Mouse (Mus musculus): ENCODE data around the gene Myo16.

Myo16 gene

DNA sequence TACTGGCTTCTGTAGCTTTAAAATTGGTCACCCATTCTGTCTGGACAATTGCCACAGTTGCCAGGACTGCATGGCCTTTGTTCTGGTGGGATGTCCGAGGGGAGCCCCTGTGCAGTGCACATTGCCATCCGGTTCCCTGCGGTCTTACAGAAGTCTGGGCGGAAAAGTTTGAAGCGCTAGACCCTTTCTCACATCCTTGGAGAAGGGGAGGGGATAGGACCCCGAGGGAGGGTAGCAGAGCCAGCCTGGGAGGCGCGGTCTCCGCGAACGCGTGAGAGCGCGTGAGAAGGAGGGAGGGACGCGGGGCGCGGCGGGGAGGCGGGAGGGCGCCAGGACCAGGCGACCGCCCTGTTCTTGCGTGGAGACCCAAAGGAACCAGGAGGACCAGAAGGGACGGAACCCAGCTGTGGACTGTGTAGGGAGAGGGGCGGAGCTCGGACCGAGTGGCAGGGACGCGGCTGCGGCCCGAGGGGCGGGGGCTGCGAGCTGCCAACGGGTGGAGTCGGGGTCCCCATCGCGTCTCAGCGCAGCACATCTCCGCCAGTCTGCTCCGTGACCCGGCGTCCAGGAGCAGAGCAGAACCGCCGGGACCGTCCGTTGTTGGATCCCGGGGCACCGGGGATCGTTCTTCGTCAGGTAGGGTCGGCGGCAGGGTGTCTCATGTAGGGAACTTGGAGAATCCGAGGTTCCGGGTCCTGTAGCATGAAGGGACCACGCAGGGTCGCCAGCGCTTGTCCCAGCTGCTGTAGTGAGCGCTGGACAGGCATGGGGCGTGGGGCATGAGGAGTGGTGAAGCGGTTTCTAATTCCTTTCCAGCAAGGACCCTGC, at the start of gene Myo16:
TSS of gene Myo16 (plus strand) at position 301 of the 828 bp plus-strand sequence.
- DNase-seq (ENCODE audit: low read depth in 2 of 2, low spot score in 2 of 2), result no peak

DNA sequence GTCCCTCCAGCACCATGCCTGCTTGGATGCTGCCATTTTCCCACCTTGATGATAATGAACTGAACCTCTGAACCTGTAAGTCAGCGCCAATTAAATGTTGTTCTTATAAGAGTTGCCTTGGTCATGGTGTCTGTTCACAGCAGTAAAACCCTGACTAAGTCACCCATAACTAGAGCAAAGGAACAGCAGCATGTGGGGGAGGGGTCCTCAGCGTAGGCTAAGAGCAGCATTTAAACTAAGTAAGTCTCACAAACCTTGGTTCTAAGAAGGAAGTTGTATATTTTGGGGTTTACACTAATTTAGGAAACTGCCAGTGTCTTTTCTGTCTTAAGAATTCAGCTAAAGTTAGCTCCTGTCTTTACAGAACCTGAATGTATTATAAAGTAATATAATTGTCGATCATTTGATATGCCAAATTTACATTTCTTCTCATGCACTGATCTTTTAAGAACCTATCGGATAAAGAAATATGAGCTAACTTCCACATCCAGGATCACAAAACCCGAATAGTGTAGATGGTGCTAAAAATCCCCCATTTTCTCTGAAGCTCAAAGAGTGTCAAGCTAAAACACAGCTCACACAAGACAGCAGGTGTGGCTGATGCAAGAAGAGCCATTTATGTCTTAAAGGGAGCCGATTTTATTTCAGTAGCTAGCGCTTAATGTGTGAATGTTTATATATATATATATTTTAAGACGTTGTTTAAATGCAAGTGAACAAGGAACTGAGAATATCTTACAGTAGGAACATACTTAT, 45.0 kb upstream of the Myo16 start:
- no peak for DNase-seq (ENCODE audit: low read depth in 2 of 2, low spot score in 2 of 2)

DNA sequence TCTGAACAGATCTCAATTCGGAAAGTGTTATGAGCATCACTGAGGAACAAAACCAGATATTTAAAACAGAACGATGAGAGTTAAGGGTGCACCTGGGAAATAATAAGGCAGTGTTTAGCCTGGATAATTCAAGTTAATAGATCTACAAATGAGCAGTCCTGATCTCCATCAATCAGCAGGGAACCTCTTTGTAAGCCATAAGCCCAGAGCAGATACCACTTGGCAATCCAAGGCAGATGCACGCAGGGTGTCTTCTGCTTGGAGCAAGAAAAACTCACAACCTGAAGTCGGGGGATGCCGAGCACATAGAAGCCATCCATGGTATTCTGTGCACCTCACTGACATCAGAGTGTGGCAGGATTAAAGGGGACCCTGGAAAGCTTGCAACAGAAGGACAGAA, 31.0 kb upstream of the Myo16 start:
- no peak for DNase-seq (ENCODE audit: low read depth in 2 of 2, low spot score in 2 of 2)

GRCm38 (mm10) chr8:10123412-10123811, 30.3 kb upstream of the Myo16 start:
- DNase-seq (ENCODE audit: low read depth in 2 of 2, low spot score in 2 of 2), result no peak

DNA sequence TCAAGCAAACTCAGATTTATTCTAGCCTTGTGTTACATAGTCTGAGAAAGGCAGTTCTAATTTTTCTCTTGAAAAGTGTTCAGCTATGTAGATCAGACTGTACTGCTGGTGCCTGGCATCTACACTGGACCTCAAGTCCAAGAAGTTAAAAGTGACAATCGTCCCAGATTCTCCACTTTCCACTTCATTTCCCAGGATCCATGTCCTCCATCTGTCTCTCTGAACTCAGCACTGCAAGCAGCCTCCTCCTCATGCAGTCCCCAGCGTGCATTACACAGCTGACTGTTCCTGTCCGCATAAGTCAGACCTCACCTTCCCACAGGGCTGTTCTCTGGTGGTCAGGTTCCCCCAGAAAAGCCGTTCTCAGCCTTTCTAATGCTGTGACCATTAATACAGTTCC, 28.0 kb upstream of the Myo16 start:
- DNase-seq (ENCODE audit: low read depth in 2 of 2, low spot score in 2 of 2), result no peak

- no peak for DNase-seq (ENCODE audit: low read depth in 2 of 2, low spot score in 2 of 2)
Observed at GRCm38 (mm10) chr8:10130513-10131414, 22.9 kb upstream of the Myo16 start.

DNA sequence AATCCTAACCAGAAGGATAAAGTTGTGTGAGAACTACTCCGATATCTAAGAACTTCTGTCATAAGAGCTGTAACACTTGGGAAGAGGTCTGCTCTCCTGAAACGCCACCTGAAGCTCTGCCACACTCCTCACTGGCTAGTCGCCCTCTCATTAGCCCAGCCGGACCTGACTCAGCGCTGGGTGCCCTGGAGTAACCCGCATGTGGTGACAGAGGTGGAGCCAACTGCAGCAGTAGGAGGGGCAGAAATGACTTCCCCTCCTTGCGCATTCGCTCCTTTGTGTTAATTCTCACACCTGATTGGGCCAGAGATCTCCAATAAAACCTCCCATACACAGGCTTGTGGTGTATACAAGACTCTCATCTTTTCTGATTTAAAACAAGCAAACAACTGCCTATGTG, 14.2 kb upstream of the Myo16 start:
- no peak for DNase-seq (ENCODE audit: low read depth in 2 of 2, low spot score in 2 of 2)

DNA sequence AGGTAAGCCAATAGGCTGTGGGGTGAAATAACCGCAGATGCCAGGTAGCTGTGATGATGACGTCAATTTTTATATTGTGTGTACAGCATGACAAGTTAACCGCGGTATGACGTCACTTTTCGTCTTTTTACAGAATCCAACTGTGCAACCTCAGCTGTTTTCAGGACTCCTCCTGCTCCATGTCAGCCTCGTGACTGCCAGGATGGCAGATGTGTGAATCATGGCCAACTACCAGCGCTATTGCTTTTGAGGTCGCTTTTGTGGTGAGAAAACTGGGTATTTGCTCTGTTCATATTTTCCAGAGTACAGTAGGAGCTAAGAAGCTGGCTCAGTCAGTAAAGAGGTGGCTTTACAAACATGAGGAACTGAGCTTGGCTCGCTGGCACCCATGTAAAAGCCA, 9.8 kb upstream of the Myo16 start:
- no peak for DNase-seq (ENCODE audit: low read depth in 2 of 2, low spot score in 2 of 2)

GRCm38 (mm10) chr8:10151692-10152247, 1.9 kb upstream of the Myo16 start:
- no peak for DNase-seq (ENCODE audit: low read depth in 2 of 2, low spot score in 2 of 2)

DNA sequence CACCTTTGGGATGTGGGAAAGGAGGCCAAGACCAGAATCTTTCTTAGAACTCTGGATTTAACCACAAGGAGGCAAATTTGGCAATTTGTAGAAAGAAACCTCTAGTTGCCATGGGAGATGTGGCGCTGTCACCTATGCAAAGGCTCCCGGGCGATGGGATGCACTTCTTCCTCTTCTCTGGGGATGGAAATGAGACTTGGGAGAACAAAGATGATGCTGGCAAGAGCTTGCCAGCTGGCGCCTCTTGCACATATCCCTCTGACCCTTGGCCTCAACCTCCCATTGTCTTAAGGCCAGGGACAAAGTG, 681 bp downstream of the Myo16 start:
- no peak for DNase-seq (ENCODE audit: low read depth in 2 of 2, low spot score in 2 of 2)

DNA sequence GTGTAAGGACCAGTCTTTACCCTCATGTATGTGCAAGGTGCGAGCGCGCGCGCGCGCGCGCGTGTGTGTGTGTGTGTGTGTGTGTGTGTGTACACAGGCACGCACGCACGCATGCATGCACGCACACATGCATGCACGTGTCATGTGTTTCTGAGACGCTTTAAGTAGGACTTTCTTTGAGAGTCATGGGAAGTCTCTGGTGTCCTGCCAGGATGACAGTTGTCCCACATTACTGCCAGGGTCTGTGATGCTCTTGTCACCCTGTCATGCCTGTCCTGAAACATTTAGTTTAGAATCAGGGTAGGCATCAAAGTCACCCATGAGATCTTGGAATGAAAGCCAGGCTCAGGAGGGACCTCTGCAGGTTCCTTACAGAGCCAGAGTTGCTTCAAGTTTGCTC, 1.4 kb downstream of the Myo16 start:
- no peak for DNase-seq (ENCODE audit: low read depth in 2 of 2, low spot score in 2 of 2)

GRCm38 (mm10) chr8:10161106-10161505, 7.4 kb downstream of the Myo16 start:
- DNase-seq (ENCODE audit: low read depth in 2 of 2, low spot score in 2 of 2), result no peak

DNA sequence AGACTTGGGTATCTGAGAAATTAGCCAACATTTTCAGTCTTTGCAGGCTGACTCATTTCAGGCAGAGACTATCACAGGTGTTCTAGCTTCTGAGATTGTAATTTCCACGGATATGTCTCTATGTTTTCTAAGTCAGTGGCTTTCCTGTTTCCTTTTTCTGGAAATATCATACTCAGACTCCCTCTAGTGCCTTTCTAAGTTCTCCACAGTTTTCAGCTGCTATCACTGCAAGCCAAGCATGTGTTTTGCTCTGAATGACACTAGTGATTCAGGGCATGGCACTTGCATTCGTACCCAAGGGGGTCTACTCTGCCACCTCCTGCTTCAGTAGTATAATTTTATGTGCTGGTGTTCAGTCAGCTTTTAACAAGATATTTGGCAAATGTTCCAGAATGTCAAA, 11.2 kb downstream of the Myo16 start:
- no peak for DNase-seq (ENCODE audit: low read depth in 2 of 2, low spot score in 2 of 2)

DNA sequence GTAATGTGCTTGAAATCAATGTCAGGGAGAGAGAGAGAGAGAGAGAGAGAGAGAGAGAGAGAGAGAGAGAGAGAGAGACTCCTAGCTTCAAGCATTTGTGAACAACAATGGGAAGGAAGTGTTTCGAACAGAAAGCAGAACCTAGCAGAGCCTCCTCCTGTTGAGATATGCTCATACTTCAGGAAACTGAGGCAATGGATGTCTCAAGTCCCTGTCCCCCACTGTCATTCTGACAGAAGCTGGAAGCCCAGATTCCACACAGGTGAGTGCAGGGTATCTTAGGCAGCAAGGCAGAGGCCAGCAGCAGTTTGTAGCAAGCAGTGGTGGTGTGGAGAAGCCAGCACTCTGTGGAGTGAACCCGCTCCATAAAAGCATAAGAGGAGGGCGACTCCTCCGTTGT, 14.6 kb downstream of the Myo16 start:
- DNase-seq (ENCODE audit: low read depth in 2 of 2, low spot score in 2 of 2), result no peak

GRCm38 (mm10) chr8:10169894-10170293, 16.2 kb downstream of the Myo16 start:
- no peak for DNase-seq (ENCODE audit: low read depth in 2 of 2, low spot score in 2 of 2)

DNA sequence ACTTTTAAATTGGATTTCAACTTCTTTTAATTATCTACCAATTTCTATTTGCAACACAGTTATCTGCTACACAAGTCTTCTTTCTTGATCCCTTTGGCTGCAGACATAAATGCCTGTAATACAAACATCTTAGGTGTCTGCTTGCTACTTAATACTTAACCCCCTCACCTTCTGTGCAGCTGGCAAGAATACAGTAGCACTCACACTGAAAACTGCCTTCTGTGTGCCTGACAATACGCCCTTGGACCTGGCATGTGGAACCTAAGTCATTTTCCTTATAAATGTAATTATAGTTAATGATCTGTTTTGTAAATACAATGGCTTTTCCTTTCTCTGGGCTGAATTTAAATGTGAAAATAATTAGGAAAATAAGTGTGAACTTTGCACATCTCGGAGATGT, 17.6 kb downstream of the Myo16 start:
- no peak for DNase-seq (ENCODE audit: low read depth in 2 of 2, low spot score in 2 of 2)

DNA sequence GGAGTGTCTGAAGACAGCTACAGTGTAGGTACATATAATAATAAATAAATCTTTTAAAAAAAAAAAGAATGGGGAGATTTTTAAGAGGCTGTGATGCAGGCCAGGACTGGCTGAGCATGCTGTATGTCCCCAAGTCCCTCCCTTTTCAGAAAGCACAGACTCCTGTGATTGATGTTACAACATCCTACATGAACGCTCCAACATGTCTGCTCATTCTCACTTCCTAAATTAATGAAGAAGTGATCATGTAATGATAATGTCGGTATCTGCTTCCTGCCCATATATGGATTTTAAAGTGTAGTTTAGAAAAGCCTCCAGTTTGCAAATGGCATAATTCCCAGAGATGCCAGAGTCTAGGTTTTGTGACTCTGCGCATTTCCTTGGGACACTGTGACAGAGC, 18.6 kb downstream of the Myo16 start:
- no peak for DNase-seq (ENCODE audit: low read depth in 2 of 2, low spot score in 2 of 2)

- DNase-seq (ENCODE audit: low read depth in 2 of 2, low spot score in 2 of 2), result no peak
Observed at GRCm38 (mm10) chr8:10173033-10173747, 19.5 kb downstream of the Myo16 start.

DNA sequence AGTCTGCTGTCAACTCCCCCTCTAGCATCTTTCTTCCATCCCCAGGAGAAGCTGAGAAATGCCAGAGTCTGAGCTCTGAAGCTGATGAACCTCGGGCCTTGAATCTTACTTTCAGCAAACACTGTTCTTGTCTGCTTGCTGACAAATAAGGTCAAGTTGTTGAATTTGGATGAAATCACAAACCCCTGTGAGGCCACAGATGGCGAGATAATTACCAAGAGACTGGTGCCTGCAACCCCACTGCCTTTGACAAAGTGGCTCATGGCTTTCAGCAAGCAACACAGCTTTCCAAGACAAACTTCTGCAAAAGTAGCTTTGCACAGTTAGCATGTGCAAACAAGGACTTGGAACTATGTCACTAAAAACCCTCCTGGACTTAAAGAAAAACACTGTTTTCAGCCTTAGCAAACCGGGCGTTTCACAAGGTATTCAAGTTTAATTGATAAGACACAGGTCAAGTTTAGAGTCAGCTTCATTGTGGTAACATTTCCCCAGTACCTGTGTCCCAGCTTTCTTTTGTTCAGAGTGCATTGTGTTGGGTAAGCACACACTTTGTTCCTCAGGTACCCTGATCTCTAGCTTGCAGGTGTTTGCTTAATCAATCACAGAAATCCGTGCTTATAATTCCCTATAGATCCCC, 20.6 kb downstream of the Myo16 start:
- DNase-seq (ENCODE audit: low read depth in 2 of 2, low spot score in 2 of 2), result no peak

Data from CD8-positive naive resting alpha-beta T cell, adult 2 months (primary cell).